Mouse (Mus musculus) left cerebral cortex, postnatal 25 days (tissue): Measurements from ENCODE around the gene Dnajb6. TPM values are rescaled to one million over a fixed set of nuclear protein-coding genes. Genes with fewer than 3 reads are reported as not detected.
"Not testable (repeated sequence)": the region's sequence is repeated elsewhere in the genome, so short reads cannot be mapped to it uniquely, and the experiment has no call there.

Experiments
- DNase-seq, 2 experiments: peaks; one replicate each; pipeline ENCODE4 v3.0.0; 2022; ENCODE audit warnings: low spot score in 2 of 2, mixed read lengths in 1 of 2
- intact Hi-C: fragments of 180-260 bp; cut with DNase I; formaldehyde crosslinking; loops from one replicate; pipeline ENCODE4 v1.15.1; 2025
- total RNA-seq, 2 experiments: library from RNA; stranded (reverse); gene quantifications; 2 replicates each; pipeline ENCODE4 v1.2.3; 2021

The Dnajb6 gene
- 100 to 1,000 TPM; 165 to 179 TPM for total RNA-seq

GRCm38 (mm10) chr5:29735557-29736061, at the start of gene Dnajb6, which contains the start of gene Gm5129:
Gene Dnajb6 (plus strand): TSS chr5:29735688.
Gene Gm5129 (minus strand): TSS chr5:29735936.
- intact Hi-C loops, result loop anchor here (5.0 kb wide), 1 partner anchor 168 kb away; the partner anchor contains the start of gene Ube3c
- DNase-seq, result peak; percentile 99 to 100

- no peak for DNase-seq
- intact Hi-C loops, result loop anchor here (2.0 kb wide), 1 partner anchor 299 kb away; no protein-coding TSS in a partner anchor
Measured at GRCm38 (mm10) chr5:29687671-29688070, 47.8 kb upstream of the Dnajb6 start.

GRCm38 (mm10) chr5:29688352-29688751, 47.1 kb upstream of the Dnajb6 start:
- intact Hi-C loops, result loop anchor here (2.0 kb wide), 1 partner anchor 300 kb away; no protein-coding TSS in a partner anchor

GRCm38 (mm10) chr5:29698493-29698892, 37.0 kb upstream of the Dnajb6 start:
- intact Hi-C loops, result no loop called here
- DNase-seq, result no peak

More at GRCm38 (mm10) chr5:29688352-29688751, 47.1 kb upstream of the Dnajb6 start:
- no peak for DNase-seq

GRCm38 (mm10) chr5:29699520-29700202, 35.8 kb upstream of the Dnajb6 start:
- peak in 1 of 2 experiments; percentile 35 for DNase-seq
- intact Hi-C loops, result no loop called here

GRCm38 (mm10) chr5:29707241-29707640, 28.2 kb upstream of the Dnajb6 start:
- DNase-seq, result no peak
- intact Hi-C loops, result no loop called here

- DNase-seq, result no peak
- intact Hi-C loops, result no loop called here
Measured at GRCm38 (mm10) chr5:29708258-29708657, 27.2 kb upstream of the Dnajb6 start.

- intact Hi-C loops, result no loop called here
- DNase-seq, result peak in 1 of 2 experiments; percentile 75
Measured at GRCm38 (mm10) chr5:29711631-29712030, 23.9 kb upstream of the Dnajb6 start.

GRCm38 (mm10) chr5:29712906-29713305, 22.6 kb upstream of the Dnajb6 start:
- intact Hi-C loops, result no loop called here
- DNase-seq, result no peak

GRCm38 (mm10) chr5:29721159-29721558, 14.3 kb upstream of the Dnajb6 start:
- intact Hi-C loops, result no loop called here
- DNase-seq, result no peak

GRCm38 (mm10) chr5:29725369-29725768, 10.1 kb upstream of the Dnajb6 start:
- intact Hi-C loops, result no loop called here
- DNase-seq, result no peak

- DNase-seq, intact Hi-C loops: not testable (repeated sequence)
Measured at GRCm38 (mm10) chr5:29726070-29726469, 9.4 kb upstream of the Dnajb6 start.

- intact Hi-C loops, result loop anchor here (5.0 kb wide), 1 partner anchor 168 kb away; the partner anchor contains the start of gene Ube3c
- DNase-seq, result no peak
Measured at GRCm38 (mm10) chr5:29734831-29735510, 517 bp upstream of the Dnajb6 start.

- intact Hi-C loops, result loop anchor here (5.0 kb wide), 1 partner anchor 169 kb away; the partner anchor contains the start of gene Ube3c
- DNase-seq, result no peak
Measured at GRCm38 (mm10) chr5:29736073-29736900, 799 bp downstream of the Dnajb6 start.

GRCm38 (mm10) chr5:29736942-29737341, 1.5 kb downstream of the Dnajb6 start:
- intact Hi-C loops, result loop anchor here (5.0 kb wide), 1 partner anchor 170 kb away; the partner anchor contains the start of gene Ube3c
- DNase-seq, result no peak

GRCm38 (mm10) chr5:29737471-29737870, 2.0 kb downstream of the Dnajb6 start:
- intact Hi-C loops, result loop anchor here (5.0 kb wide), 1 partner anchor 170 kb away; the partner anchor contains the start of gene Ube3c
- no peak for DNase-seq

- DNase-seq, result no peak
Measured at GRCm38 (mm10) chr5:29738076-29738475, 2.6 kb downstream of the Dnajb6 start.

GRCm38 (mm10) chr5:29740651-29741050, 5.2 kb downstream of the Dnajb6 start:
- intact Hi-C loops, result no loop called here
- DNase-seq, result no peak

More at GRCm38 (mm10) chr5:29738076-29738475, 2.6 kb downstream of the Dnajb6 start:
- intact Hi-C loops, result loop anchor here (5.0 kb wide), 1 partner anchor 171 kb away; the partner anchor contains the start of gene Ube3c

GRCm38 (mm10) chr5:29741093-29741492, 5.6 kb downstream of the Dnajb6 start:
- no peak for DNase-seq
- intact Hi-C loops, result no loop called here
